Mouse (Mus musculus): ENCODE results near the gene Slc22a17.

GRCm38 (mm10) chr14:54866268-54866667 lies 46.7 kb downstream of the Slc22a17 start:
- TF ChIP-seq CTCF (IDR thresholded peaks at IDR 0.05; ENCODE audit: extremely low read depth, insufficient read length, insufficient replicate concordance, low read depth, low read length) (no peak), POLR2A (IDR thresholded peaks at IDR 0.05; ENCODE audit: low read depth, low read length) (no peak)
